Mouse (Mus musculus) lung, postnatal 0 days (tissue): ENCODE data around the gene Mnat1. TPM values are rescaled to one million over a fixed set of nuclear protein-coding genes. Genes with fewer than 3 reads are reported as not detected.

ENCODE experiments used
- ATAC-seq: fragments of 200-750 bp; cut with Nextera tagmentation; 2 replicates; pipeline ENCODE4 v1.8.0; 2017; ENCODE audit warnings: moderate library complexity
- DNase-seq: peaks from one replicate; pipeline ENCODE4 v3.0.0-alpha.2; 2016; ENCODE audit warnings: low spot score
- H3K27ac ChIP-seq: fragments of 300-500 bp; sonication (generic); 2 replicates; pipeline ENCODE4 v1.5.1; 2014; ENCODE audit warnings: antibody characterized with exemption, mild to moderate bottlenecking, low read length, mixed read lengths
- H3K27me3 ChIP-seq: fragments of 300-500 bp; sonication (generic); replicated peaks from 2 replicates; pipeline ENCODE4 v1.6.1; 2014; ENCODE audit warnings: low read length, mixed read lengths; ENCODE audit not compliant: insufficient read depth
- H3K36me3 ChIP-seq: fragments of 300-500 bp; sonication (generic); 2 replicates; pipeline ENCODE4 v1.6.1; 2014; ENCODE audit warnings: low read length, mixed read lengths; ENCODE audit not compliant: insufficient read depth
- H3K4me1 ChIP-seq: fragments of 300-500 bp; sonication (generic); 2 replicates; pipeline ENCODE4 v1.6.1; 2014; ENCODE audit warnings: antibody characterized with exemption, low read depth, low read length, mixed read lengths; ENCODE audit not compliant: insufficient read depth
- H3K4me2 ChIP-seq: fragments of 300-500 bp; sonication (generic); replicated peaks from 2 replicates; pipeline ENCODE4 v1.6.1; 2014; ENCODE audit warnings: low read depth, mild to moderate bottlenecking, low read length, moderate library complexity, mixed read lengths
- H3K4me3 ChIP-seq: fragments of 300-500 bp; sonication (generic); 2 replicates; pipeline ENCODE4 v1.5.1; 2014; ENCODE audit warnings: low read depth, low read length
- H3K9ac ChIP-seq: fragments of 300-500 bp; sonication (generic); replicated peaks from 2 replicates; pipeline ENCODE4 v1.6.1; 2014; ENCODE audit warnings: low read depth, mild to moderate bottlenecking
- H3K9me3 ChIP-seq: fragments of 300-500 bp; sonication (generic); 2 replicates; pipeline ENCODE4 v1.6.1; 2016; ENCODE audit warnings: low read length, mixed read lengths
- CTCF ChIP-seq: IDR thresholded peaks from 2 replicates; pipeline ENCODE4 v1.5.1; 2016; ENCODE audit warnings: antibody characterized with exemption, mild to moderate bottlenecking
- EP300 ChIP-seq: IDR thresholded peaks from 2 replicates; pipeline ENCODE4 v1.6.1; 2016; ENCODE audit warnings: antibody characterized with exemption, mild to moderate bottlenecking, control low read depth
- WGBS: fragments of 180-500 bp; shearing (Covaris S2); extraction: QIAGEN DNeasy Blood & Tissue Kit; methylation state at CpG from one replicate; pipeline ENCODE4 v1.1.7; 2014; 5-methylcytosine and 5-hydroxymethylcytosine counted together
- polyA plus RNA-seq: library from polyadenylated mRNA; unstranded; fragments of >200 nt; fragmentation: Nextera tagmentation; extraction: Ambion mirVana; gene quantifications from 2 replicates; pipeline ENCODE4 v1.2.1, GENCODE M21; 2015

The Mnat1 gene
- polyA plus RNA-seq, 1 experiment from 2014 or later: 25.8 TPM

DNA sequence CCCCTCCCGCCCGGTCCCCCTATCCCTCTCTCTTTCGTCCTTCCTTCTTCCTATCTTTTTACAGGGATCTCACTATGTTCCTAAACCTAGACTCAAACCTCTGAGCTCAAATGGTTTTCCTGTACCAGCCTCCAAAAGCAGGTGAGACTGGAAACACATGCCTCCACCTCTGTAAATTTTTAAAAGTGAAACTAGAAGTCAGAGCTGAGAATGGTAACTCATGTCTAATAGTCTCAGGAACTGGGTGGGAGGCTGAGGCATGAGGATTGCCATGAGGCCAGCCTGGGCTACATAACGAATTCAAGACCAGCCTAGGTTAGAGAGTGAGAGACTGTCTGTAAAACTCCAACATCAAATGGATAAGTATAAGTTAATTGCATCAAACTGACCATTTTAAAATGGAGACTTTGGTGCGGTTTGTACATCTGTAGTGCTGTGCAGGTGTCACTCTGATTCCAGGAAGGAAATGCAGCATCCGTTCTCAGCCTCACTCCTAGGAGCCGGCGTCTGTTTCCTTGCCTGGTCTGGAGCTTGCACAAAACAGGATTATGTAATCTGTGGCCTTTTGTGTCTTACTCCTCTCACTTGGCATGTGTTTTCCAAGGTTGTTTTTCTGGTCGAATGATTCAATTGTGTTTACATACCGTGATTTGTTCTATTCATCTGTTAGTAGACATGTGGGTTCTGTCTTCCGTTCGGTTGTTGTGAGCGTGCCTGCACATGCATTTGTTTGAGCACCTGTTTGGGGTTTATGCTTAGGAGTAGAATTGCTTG lies 39.1 kb downstream of the Mnat1 start:
- Histone ChIP-seq H3K4me3 (no peak overlapping the region), H3K36me3 (no peaks in the 10 kb centered on the region), H3K4me1 (peaks cover 5% of the 10 kb centered on the region; the same call in 1 of the 2 replicates), H3K4me2 (no peak overlapping the region), H3K9ac (no peak overlapping the region), H3K27me3 (no peaks in the 10 kb centered on the region), H3K27ac (no peak overlapping the region), H3K9me3 (no peaks in the 10 kb centered on the region)
- TF ChIP-seq CTCF: no peak
- no peak for TF ChIP-seq EP300
- peak; percentile 44 for DNase-seq
- peak; percentile 50; the same call in 1 of the 2 replicates for ATAC-seq
- WGBS: 72% methylated on average over 13 of the region's 13 CpGs

- 0 out of 2 replicates have a peak, but pooled peaks cover 5% of the 10 kb centered on the region for H3K36me3 ChIP-seq
- no peaks in the 10 kb centered on the region for H3K27me3 ChIP-seq
- H3K4me2 ChIP-seq: no peak overlapping the region
- TF ChIP-seq CTCF (no peak), EP300 (no peak)
- no peak for DNase-seq
- no peak overlapping the region for H3K9ac ChIP-seq
- no peak overlapping the region for H3K4me3 ChIP-seq
- 81% methylated on average over 6 of the region's 6 CpGs for WGBS
- no peaks in the 10 kb centered on the region for H3K4me1 ChIP-seq
- no peak overlapping the region for H3K27ac ChIP-seq
- no peak for ATAC-seq
- no peaks in the 10 kb centered on the region for H3K9me3 ChIP-seq
These were observed 47.3 kb downstream of the Mnat1 start for GRCm38 (mm10) chr12:73170794-73171193.

- Histone ChIP-seq H3K36me3 (0 out of 2 replicates have a peak, but pooled peaks cover 3% of the 10 kb centered on the region), H3K4me3 (no peak overlapping the region), H3K9me3 (no peaks in the 10 kb centered on the region), H3K4me1 (no peaks in the 10 kb centered on the region), H3K4me2 (no peak overlapping the region), H3K27me3 (no peaks in the 10 kb centered on the region), H3K27ac (no peak overlapping the region), H3K9ac (no peak overlapping the region)
- DNase-seq: no peak
- TF ChIP-seq CTCF (no peak), EP300 (no peak)
- no peak for ATAC-seq
- WGBS: 78% methylated on average over 8 of the region's 8 CpGs
These were observed 60.4 kb downstream of the Mnat1 start for GRCm38 (mm10) chr12:73183896-73184295.

GRCm38 (mm10) chr12:73197363-73197762 lies 73.8 kb downstream of the Mnat1 start:
- no peak overlapping the region for H3K9ac ChIP-seq
- ATAC-seq (no peak), DNase-seq (no peak)
- no peaks in the 10 kb centered on the region for H3K36me3 ChIP-seq
- no peak overlapping the region for H3K4me2 ChIP-seq
- no peaks in the 10 kb centered on the region for H3K9me3 ChIP-seq
- H3K27me3 ChIP-seq: no peaks in the 10 kb centered on the region
- H3K27ac ChIP-seq: no peak overlapping the region
- no peak for TF ChIP-seq EP300
- TF ChIP-seq CTCF: no peak
- 92% methylated on average over 6 of the region's 6 CpGs for whole genome bisulfite sequencing
- no peaks in the 10 kb centered on the region for H3K4me1 ChIP-seq
- no peak overlapping the region for H3K4me3 ChIP-seq

GRCm38 (mm10) chr12:73198451-73198850 lies 74.9 kb downstream of the Mnat1 start:
- no peak for DNase-seq
- no peaks in the 10 kb centered on the region for H3K4me1 ChIP-seq
- no peak overlapping the region for H3K27ac ChIP-seq
- no peak for ATAC-seq
- no peaks in the 10 kb centered on the region for H3K27me3 ChIP-seq
- no peaks in the 10 kb centered on the region for H3K9me3 ChIP-seq
- H3K9ac ChIP-seq: no peak overlapping the region
- 46% methylated on average over 1 of the region's 1 CpGs for WGBS
- no peak overlapping the region for H3K4me2 ChIP-seq
- TF ChIP-seq CTCF: no peak
- TF ChIP-seq EP300: no peak
- H3K4me3 ChIP-seq: no peak overlapping the region
- H3K36me3 ChIP-seq: no peaks in the 10 kb centered on the region

DNA sequence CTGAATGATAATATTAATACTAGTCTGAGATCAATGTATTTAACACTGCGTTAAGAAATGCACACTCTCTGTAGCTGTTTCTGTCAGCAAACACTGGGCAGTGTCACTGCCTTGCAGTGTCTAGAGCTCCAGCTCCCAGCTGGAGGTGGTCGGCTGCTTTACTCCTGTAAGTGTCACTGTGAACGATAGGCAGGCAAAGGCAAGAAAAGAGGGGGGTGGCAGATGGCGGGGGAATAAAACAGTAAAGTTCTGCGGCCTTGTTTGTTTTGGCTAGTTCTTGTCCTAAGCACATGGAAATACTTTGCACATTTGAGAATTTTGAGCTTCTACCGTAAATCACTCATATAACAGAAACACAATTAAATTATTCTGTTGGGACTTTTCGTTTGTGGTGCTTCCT lies 75.9 kb downstream of the Mnat1 start:
- H3K4me2 ChIP-seq: no peak overlapping the region
- no peaks in the 10 kb centered on the region for H3K27me3 ChIP-seq
- H3K36me3 ChIP-seq: no peaks in the 10 kb centered on the region
- DNase-seq (no peak), ATAC-seq (no peak)
- WGBS: 43% methylated on average over 7 of the region's 7 CpGs
- H3K27ac ChIP-seq: no peak overlapping the region
- no peak overlapping the region for H3K9ac ChIP-seq
- H3K9me3 ChIP-seq: no peaks in the 10 kb centered on the region
- no peak for TF ChIP-seq EP300
- no peaks in the 10 kb centered on the region for H3K4me1 ChIP-seq
- H3K4me3 ChIP-seq: no peak overlapping the region
